In genomic region chr3:79333643-79334200, GRCm38 (mm10) we compare ENCODE assay signal across 25 mouse cellular contexts. TPM values are rescaled to one million over a fixed set of nuclear protein-coding genes. Genes with fewer than 3 reads are reported as not detected.
DNase-seq lines count a peak whose midpoint lies in the region; ATAC-seq and TF ChIP-seq lines count a peak whose summit lies in the region.
"Had no signal": no experiment of that assay in that cellular context is flagged by ENCODE, and none has a peak within 500 bp of the region (broad histone marks: within the 10 kb centered on the region; RNA-seq: fewer than 3 reads in every experiment).

No protein-coding gene starts in this region.

- no peaks in the 10 kb centered on the region for H3K36me3 ChIP-seq in G1E (replicated peaks)
- no peaks in the 10 kb centered on the region for H3K36me3 ChIP-seq in liver, embryonic 12.5 days
- no peaks in the 10 kb centered on the region for H3K36me3 ChIP-seq in midbrain, embryonic 10.5 days
- H3K36me3 ChIP-seq: embryonic facial prominence, embryonic 10.5 days; heart, embryonic 13.5 days; hindbrain, embryonic 15.5 days had no signal

- peaks cover 36% of the 10 kb centered on the region for H3K4me1 ChIP-seq in G1E (ENCODE audit: insufficient read depth, low read depth, low read length)
- H3K4me1 ChIP-seq in liver, embryonic 12.5 days, result 0 out of 2 replicates have a peak, but pooled peaks cover 7% of the 10 kb centered on the region
- peaks cover 8% of the 10 kb centered on the region for H3K4me1 ChIP-seq in midbrain, embryonic 10.5 days
- H3K4me1 ChIP-seq: hindbrain, embryonic 15.5 days had no signal

- DNase-seq in G1E (ENCODE audit: low spot score) (peak; percentile 13), MEL-GATA-1-ER (ENCODE audit: extremely low read depth, low read depth) (peak; percentile 16)
- DNase-seq in midbrain, embryonic 10.5 days (ENCODE audit: low spot score), result no peak
- no peak for DNase-seq in lung, postnatal 14 days
- no peak for DNase-seq in cerebellum, adult 11-12 months
- DNase-seq: cerebellum, adult 11 months; cerebellum, adult 9-10 months; cerebellum, postnatal 36 days; forebrain, postnatal 0 days; gastrocnemius, postnatal 25 days; heart, postnatal 36 days had no signal

- H3K27ac ChIP-seq in liver, embryonic 12.5 days, result no peak overlapping the region
- no peak overlapping the region for H3K27ac ChIP-seq in midbrain, embryonic 10.5 days (replicated peaks)
- H3K27ac ChIP-seq: embryonic facial prominence, embryonic 10.5 days; forebrain, embryonic 13.5 days; heart, embryonic 13.5 days; hindbrain, embryonic 15.5 days had no signal

- H3K4me2 ChIP-seq in liver, embryonic 12.5 days, result no peak overlapping the region
- H3K4me2 ChIP-seq: forebrain, embryonic 13.5 days; heart, embryonic 13.5 days; hindbrain, embryonic 15.5 days had no signal

- ATAC-seq in G1E (ENCODE audit: extremely low read depth, insufficient number of reproducible peaks, low FRiP score, poor library complexity, severe bottlenecking), result peak; percentile 95
- ATAC-seq in liver, embryonic 12.5 days, result 0 out of 2 replicates have a peak, but pooled peaks have one; percentile 52
- peak; percentile 57 for ATAC-seq in megakaryocyte progenitor cell, adult 5-6 weeks (replicated peaks; ENCODE audit: poor library complexity)
- ATAC-seq: forebrain, embryonic 13.5 days; forebrain, postnatal 0 days had no signal

- peaks cover 8% of the 10 kb centered on the region for H3K27me3 ChIP-seq in G1E (ENCODE audit: insufficient read depth, low read length)
- H3K27me3 ChIP-seq in liver, embryonic 12.5 days (replicated peaks), result no peaks in the 10 kb centered on the region
- no peaks in the 10 kb centered on the region for H3K27me3 ChIP-seq in midbrain, embryonic 10.5 days (ENCODE audit: low read depth, poor library complexity, severe bottlenecking)
- H3K27me3 ChIP-seq: CH12.LX; forebrain, embryonic 13.5 days; heart, embryonic 13.5 days; hindbrain, embryonic 15.5 days had no signal

- H3K4me3 ChIP-seq in G1E (ENCODE audit: low read depth, low read length), result no peak overlapping the region
- no peak overlapping the region for H3K4me3 ChIP-seq in liver, embryonic 12.5 days
- no peak overlapping the region for H3K4me3 ChIP-seq in midbrain, embryonic 10.5 days
- H3K4me3 ChIP-seq: embryonic facial prominence, embryonic 10.5 days; forebrain, embryonic 13.5 days; heart, embryonic 13.5 days; hindbrain, embryonic 15.5 days had no signal

- WGBS in liver, embryonic 12.5 days (ENCODE audit: insufficient replicate concordance), result 50% methylated on average over 8 of the region's 8 CpGs
- WGBS in midbrain, embryonic 10.5 days, result 92% methylated on average over 8 of the region's 8 CpGs

- no peak for TF ChIP-seq CTCF in G1E (IDR thresholded peaks at IDR 0.05; ENCODE audit: low read depth, low read length)

- no peak overlapping the region for H3K9ac ChIP-seq in liver, embryonic 12.5 days
- H3K9ac ChIP-seq: forebrain, embryonic 13.5 days; forebrain, postnatal 0 days; heart, embryonic 13.5 days; hindbrain, embryonic 15.5 days had no signal

- H3K9me3 ChIP-seq in G1E (replicated peaks), result no peaks in the 10 kb centered on the region
- H3K9me3 ChIP-seq in liver, embryonic 12.5 days (replicated peaks), result no peaks in the 10 kb centered on the region
- no peaks in the 10 kb centered on the region for H3K9me3 ChIP-seq in midbrain, embryonic 10.5 days (replicated peaks)
- H3K9me3 ChIP-seq: embryonic facial prominence, embryonic 10.5 days; forebrain, embryonic 13.5 days; heart, embryonic 13.5 days; hindbrain, embryonic 15.5 days had no signal

RNA-seq across cellular contexts. Expression of gene Gm17359, which starts 2.7 kb away (rescaled TPM):
- total RNA-seq in G1E (2014; fragmentation: Nextera tagmentation) (not detected in 2 replicates), G1E (2017) (not detected in 2 replicates)
- polyA plus RNA-seq in G1E (2012), result not detected in 2 replicates
- polyA plus RNA-seq in liver, embryonic 12.5 days (2016; fragmentation: Nextera tagmentation; extraction: Ambion mirVana), result not detected in 2 replicates
- total RNA-seq in megakaryocyte progenitor cell, adult 5-6 weeks (2015), result not detected in 2 replicates
- not detected in 2 replicates for total RNA-seq in megakaryocyte progenitor cell, adult 5-6 weeks (2017)
- polyA plus RNA-seq in midbrain, embryonic 10.5 days (2016; fragmentation: Nextera tagmentation; extraction: Ambion mirVana), result 0.14 TPM in 1 of 2 replicates, not detected in the other
- total RNA-seq: adrenal gland, postnatal 14 days; CH12.LX; forebrain, postnatal 0 days; gastrocnemius, adult 18-20 months; gastrocnemius, postnatal 25 days; granulocyte monocyte progenitor cell, adult 5-6 weeks; heart, adult 8-10 months; heart, postnatal 36 days had no signal
- polyA plus RNA-seq: embryonic facial prominence, embryonic 14.5 days; forebrain, embryonic 13.5 days; forebrain, postnatal 0 days; heart, embryonic 13.5 days; heart, postnatal 0 days; hindbrain, embryonic 11.5 days; hindbrain, embryonic 15.5 days had no signal

RNA-seq across cellular contexts. Expression of gene Rapgef2, which starts 47.4 kb away (rescaled TPM):
- total RNA-seq in G1E (2014; fragmentation: Nextera tagmentation) (18.7 and 19.7 TPM in 2 replicates), G1E (2017) (21.7 and 22.1 TPM in 2 replicates)
- 2.8 and 2.9 TPM in 2 replicates for polyA plus RNA-seq in G1E (2012)
- 2.1 and 2.2 TPM in 2 replicates for polyA plus RNA-seq in liver, embryonic 12.5 days (2016; fragmentation: Nextera tagmentation; extraction: Ambion mirVana)
- 15.1 and 17.5 TPM in 2 replicates for total RNA-seq in megakaryocyte progenitor cell, adult 5-6 weeks (2015)
- 12.4 and 14.4 TPM in 2 replicates for total RNA-seq in megakaryocyte progenitor cell, adult 5-6 weeks (2017)
- 3.9 and 5.0 TPM in 2 replicates for polyA plus RNA-seq in midbrain, embryonic 10.5 days (2016; fragmentation: Nextera tagmentation; extraction: Ambion mirVana)

Comparison
In these comparisons a context has a peak if more than half of its experiments do, and no peak if none do; other contexts are left out.
1. DNase-seq: peak in G1E (single experiment) and MEL-GATA-1-ER (single experiment); none in midbrain, embryonic 10.5 days (single experiment), lung, postnatal 14 days (single experiment) and cerebellum, adult 11-12 months (single experiment).
2. Peak in every context shown above with its lines, with median percentiles within 50 percentile points of each other: ATAC-seq.